Mouse (Mus musculus) lung, embryonic 14.5 days (tissue): Measurements from ENCODE around the gene Sema6d. TPM values are rescaled to one million over a fixed set of nuclear protein-coding genes. Genes with fewer than 3 reads are reported as not detected.
A peak's percentile ranks its signal among the peaks of the same experiment; 100 is the strongest.

Experiments
- ATAC-seq: fragments of 200-750 bp; cut with Nextera tagmentation; 2 replicates; pipeline ENCODE4 v1.8.0; 2017; ENCODE audit warnings: mild to moderate bottlenecking, moderate TSS enrichment, moderate library complexity; ENCODE audit not compliant: insufficient read depth
- DNase-seq: peaks from one replicate; pipeline ENCODE4 v3.0.0-alpha.2; 2015
- H3K27ac ChIP-seq: fragments of 300-500 bp; sonication (generic); 2 replicates; pipeline ENCODE4 v1.5.1; 2014; ENCODE audit warnings: low read depth, mild to moderate bottlenecking, moderate library complexity
- H3K27me3 ChIP-seq: fragments of 300-500 bp; sonication (generic); 2 replicates; pipeline ENCODE4 v1.6.1; 2014; ENCODE audit warnings: low read length, control low read depth; ENCODE audit not compliant: insufficient read depth
- H3K36me3 ChIP-seq: fragments of 300-500 bp; sonication (generic); 2 replicates; pipeline ENCODE4 v1.6.1; 2014; ENCODE audit warnings: control low read depth; ENCODE audit not compliant: insufficient read depth
- H3K4me1 ChIP-seq: fragments of 300-500 bp; sonication (generic); 2 replicates; pipeline ENCODE4 v1.6.1; 2014; ENCODE audit warnings: antibody characterized with exemption, control low read depth; ENCODE audit not compliant: insufficient read depth
- H3K4me2 ChIP-seq: fragments of 300-500 bp; sonication (generic); 2 replicates; pipeline ENCODE4 v1.6.1; 2014; ENCODE audit warnings: mild to moderate bottlenecking
- H3K4me3 ChIP-seq: fragments of 300-500 bp; sonication (generic); 2 replicates; pipeline ENCODE4 v1.5.1; 2014; ENCODE audit warnings: low read depth, low read length
- H3K9ac ChIP-seq: fragments of 300-500 bp; sonication (generic); 2 replicates; pipeline ENCODE4 v1.6.1; 2014
- H3K9me3 ChIP-seq: fragments of 300-500 bp; sonication (generic); 2 replicates; pipeline ENCODE4 v1.6.1; 2016; ENCODE audit warnings: low read depth, low read length, control low read depth
- CTCF ChIP-seq: IDR thresholded peaks from 2 replicates; pipeline ENCODE4 v1.5.1; 2016; ENCODE audit warnings: antibody characterized with exemption, low read depth
- WGBS: fragments of 180-500 bp; shearing (Covaris S2); extraction: QIAGEN DNeasy Blood & Tissue Kit; methylation state at CpG from one replicate; pipeline ENCODE4 v1.1.7; 2014; 5-methylcytosine and 5-hydroxymethylcytosine counted together
- polyA plus RNA-seq: library from polyadenylated mRNA; unstranded; fragments of >200 nt; fragmentation: Nextera tagmentation; extraction: Ambion mirVana; gene quantifications from 2 replicates; pipeline ENCODE4 v1.2.1, GENCODE M21; 2014

The Sema6d gene
- polyA plus RNA-seq, 1 experiment from 2014 or later = 26.7 TPM

GRCm38 (mm10) chr2:124612276-124612675 lies 522.5 kb downstream of the Sema6d start:
- DNase-seq (peak; percentile 50), ATAC-seq (no peak)
- no peaks in the 10 kb centered on the region for H3K9me3 ChIP-seq
- no peaks in the 10 kb centered on the region for H3K36me3 ChIP-seq
- peaks cover 8% of the 10 kb centered on the region; the same call in 1 of the 2 replicates for H3K4me1 ChIP-seq
- WGBS = 22% methylated on average over 6 of the region's 6 CpGs
- peak overlapping the region; percentile 83 for H3K9ac ChIP-seq
- peak overlapping the region; percentile 10; the same call in 1 of the 2 replicates for H3K27ac ChIP-seq
- TF ChIP-seq CTCF = no peak
- peak overlapping the region; percentile 80 for H3K4me2 ChIP-seq
- H3K27me3 ChIP-seq = no peaks in the 10 kb centered on the region
- peak overlapping the region; percentile 75 for H3K4me3 ChIP-seq

DNA sequence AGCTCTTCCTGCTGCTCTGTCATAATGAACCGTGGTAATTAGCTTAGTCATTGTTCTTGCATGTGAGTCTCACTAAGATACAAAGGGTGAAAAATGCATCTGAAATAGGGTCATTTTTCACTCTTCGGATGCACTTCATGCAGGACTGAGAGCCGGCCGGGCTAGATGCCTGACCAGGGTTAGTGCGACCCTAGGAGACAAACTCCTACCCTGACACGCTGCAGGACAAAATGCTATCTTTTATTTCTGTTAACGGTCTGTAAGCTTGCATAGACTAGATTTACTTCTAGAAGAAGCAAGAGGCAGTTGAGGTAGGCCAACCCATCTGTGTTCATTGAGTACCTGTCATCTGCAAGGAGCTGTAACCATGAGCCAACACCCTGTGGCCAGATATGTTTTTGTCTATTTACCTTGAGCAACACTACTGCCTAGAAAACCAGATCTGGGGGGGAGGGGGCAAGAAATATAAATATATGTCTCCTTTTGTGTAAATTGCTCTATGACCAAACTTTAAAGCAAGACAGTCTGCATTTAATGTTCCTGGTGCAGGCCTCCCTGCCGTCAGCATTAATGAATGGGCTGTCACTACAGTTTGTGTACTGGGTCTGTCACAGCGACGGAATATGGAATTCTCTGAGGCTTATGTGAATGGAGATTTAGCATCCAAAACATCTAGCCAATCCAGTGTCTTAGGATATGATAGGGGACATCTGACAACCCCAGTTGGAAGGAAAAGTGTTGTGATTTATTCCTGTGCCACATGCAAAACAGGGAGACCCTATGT lies 523.1 kb downstream of the Sema6d start:
- no peak for TF ChIP-seq CTCF
- no peaks in the 10 kb centered on the region for H3K9me3 ChIP-seq
- H3K27ac ChIP-seq = peak overlapping the region; percentile 40; the same call in 1 of the 2 replicates
- no peaks in the 10 kb centered on the region for H3K36me3 ChIP-seq
- ATAC-seq (no peak), DNase-seq (peak; percentile 66)
- peak overlapping the region; percentile 80 for H3K4me2 ChIP-seq
- H3K27me3 ChIP-seq = no peaks in the 10 kb centered on the region
- 28% methylated on average over 10 of the region's 10 CpGs for WGBS
- H3K9ac ChIP-seq = peak overlapping the region; percentile 83
- peak overlapping the region; percentile 75 for H3K4me3 ChIP-seq
- H3K4me1 ChIP-seq = peaks cover 8% of the 10 kb centered on the region; the same call in 1 of the 2 replicates

- Histone ChIP-seq H3K36me3 (no peaks in the 10 kb centered on the region), H3K4me3 (peak overlapping the region; percentile 75), H3K9me3 (no peaks in the 10 kb centered on the region), H3K9ac (no peak overlapping the region), H3K27ac (no peak overlapping the region), H3K4me1 (peaks cover 8% of the 10 kb centered on the region; the same call in 1 of the 2 replicates), H3K4me2 (peak overlapping the region; percentile 80), H3K27me3 (no peaks in the 10 kb centered on the region)
- ATAC-seq = no peak
- no peak for TF ChIP-seq CTCF
- no peak for DNase-seq
- 43% methylated on average over 3 of the region's 3 CpGs for WGBS
Observed at GRCm38 (mm10) chr2:124613671-124614210, 524.0 kb downstream of the Sema6d start.

GRCm38 (mm10) chr2:124616746-124617145 lies 527.0 kb downstream of the Sema6d start:
- WGBS = 53% methylated on average over 4 of the region's 4 CpGs
- H3K36me3 ChIP-seq = no peaks in the 10 kb centered on the region
- peak overlapping the region; percentile 28; the same call in 1 of the 2 replicates for H3K27ac ChIP-seq
- no peak for TF ChIP-seq CTCF
- peak overlapping the region; percentile 5; the same call in 1 of the 2 replicates for H3K4me2 ChIP-seq
- H3K27me3 ChIP-seq = no peaks in the 10 kb centered on the region
- H3K4me1 ChIP-seq = peaks cover 8% of the 10 kb centered on the region; the same call in 1 of the 2 replicates
- H3K9ac ChIP-seq = no peak overlapping the region
- ATAC-seq = peak; percentile 4; the same call in 1 of the 2 replicates
- peak; percentile 61 for DNase-seq
- no peak overlapping the region for H3K4me3 ChIP-seq
- no peaks in the 10 kb centered on the region for H3K9me3 ChIP-seq

GRCm38 (mm10) chr2:124617440-124617839 lies 527.7 kb downstream of the Sema6d start:
- DNase-seq (peak; percentile 20), ATAC-seq (no peak)
- Histone ChIP-seq H3K4me3 (no peak overlapping the region), H3K9me3 (no peaks in the 10 kb centered on the region), H3K4me2 (peak overlapping the region; percentile 23; the same call in 1 of the 2 replicates), H3K4me1 (peaks cover 8% of the 10 kb centered on the region; the same call in 1 of the 2 replicates), H3K27ac (peak overlapping the region; percentile 1; the same call in 1 of the 2 replicates), H3K9ac (no peak overlapping the region), H3K36me3 (no peaks in the 10 kb centered on the region), H3K27me3 (no peaks in the 10 kb centered on the region)
- TF ChIP-seq CTCF = no peak
- WGBS = 60% methylated on average over 9 of the region's 9 CpGs

DNA sequence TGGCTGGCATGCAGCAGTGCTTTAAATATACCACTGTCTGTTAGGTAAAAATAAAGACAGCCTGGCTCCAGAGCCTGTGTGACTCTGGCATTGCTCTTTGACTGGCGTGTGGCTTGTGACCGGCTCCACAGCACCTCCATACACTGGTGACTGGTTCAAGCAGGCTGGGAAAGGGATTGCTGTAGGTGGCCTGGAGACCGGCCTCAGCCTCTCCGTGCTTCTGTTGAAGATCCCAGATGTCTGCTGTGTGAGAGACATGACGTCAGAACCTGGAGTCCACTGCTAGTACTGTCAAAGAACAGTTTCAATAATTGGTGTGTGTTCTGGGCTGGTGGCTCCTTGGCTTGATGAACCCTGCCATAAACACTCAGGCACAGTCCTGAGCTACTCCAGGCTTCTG lies 528.3 kb downstream of the Sema6d start:
- no peak overlapping the region for H3K27ac ChIP-seq
- 69% methylated on average over 5 of the region's 5 CpGs for WGBS
- no peak for TF ChIP-seq CTCF
- no peaks in the 10 kb centered on the region for H3K36me3 ChIP-seq
- DNase-seq = no peak
- no peak for ATAC-seq
- H3K9ac ChIP-seq = no peak overlapping the region
- H3K4me1 ChIP-seq = peaks cover 4% of the 10 kb centered on the region; the same call in 1 of the 2 replicates
- H3K4me3 ChIP-seq = no peak overlapping the region
- H3K27me3 ChIP-seq = no peaks in the 10 kb centered on the region
- H3K9me3 ChIP-seq = no peaks in the 10 kb centered on the region
- H3K4me2 ChIP-seq = no peak overlapping the region
